Mouse (Mus musculus) hindbrain, postnatal 0 days (tissue): ENCODE results near the gene Rims4. TPM values are rescaled to one million over a fixed set of nuclear protein-coding genes. Genes with fewer than 3 reads are reported as not detected.
A peak's percentile ranks its signal among the peaks of the same experiment; 100 is the strongest.

Experiments
- ATAC-seq: fragments of 200-750 bp; cut with Nextera tagmentation; 2 replicates; pipeline ENCODE4 v1.8.0; 2017; ENCODE audit warnings: mild to moderate bottlenecking, moderate TSS enrichment, moderate library complexity
- DNase-seq: peaks from one replicate; pipeline ENCODE4 v3.0.0-alpha.2; 2015; ENCODE audit warnings: low spot score
- H3K27ac ChIP-seq: fragments of 300-500 bp; sonication (generic); 2 replicates; pipeline ENCODE4 v1.5.1; 2014; ENCODE audit warnings: mild to moderate bottlenecking
- H3K27me3 ChIP-seq: fragments of 300-500 bp; sonication (generic); 2 replicates; pipeline ENCODE4 v1.6.1; 2014; ENCODE audit warnings: low read length, mixed read lengths; ENCODE audit not compliant: insufficient read depth
- H3K36me3 ChIP-seq: fragments of 300-500 bp; sonication (generic); 2 replicates; pipeline ENCODE4 v1.6.1; 2014; ENCODE audit warnings: low read length, mixed read lengths; ENCODE audit not compliant: insufficient read depth
- H3K4me1 ChIP-seq: fragments of 300-500 bp; sonication (generic); 2 replicates; pipeline ENCODE4 v1.6.1; 2014; ENCODE audit warnings: antibody characterized with exemption, low read length, mixed read lengths; ENCODE audit not compliant: insufficient read depth
- H3K4me2 ChIP-seq: fragments of 300-500 bp; sonication (generic); 2 replicates; pipeline ENCODE4 v1.6.1; 2014; ENCODE audit warnings: low read depth, mild to moderate bottlenecking, low read length, moderate library complexity, mixed read lengths
- H3K4me3 ChIP-seq: fragments of 300-500 bp; sonication (generic); 2 replicates; pipeline ENCODE4 v1.5.1; 2014; ENCODE audit warnings: low read length
- H3K9ac ChIP-seq: fragments of 300-500 bp; sonication (generic); replicated peaks from 2 replicates; pipeline ENCODE4 v1.6.1; 2014; ENCODE audit warnings: mild to moderate bottlenecking, low read length, moderate library complexity, mixed read lengths
- H3K9me3 ChIP-seq: fragments of 300-500 bp; sonication (generic); 2 replicates; pipeline ENCODE4 v1.6.1; 2016; ENCODE audit warnings: low read length, mixed read lengths
- CTCF ChIP-seq: IDR thresholded peaks from 2 replicates; pipeline ENCODE4 v1.5.1; 2016; ENCODE audit warnings: antibody characterized with exemption, control low read depth, low read depth
- WGBS: fragments of 180-500 bp; shearing (Covaris S2); extraction: QIAGEN DNeasy Blood & Tissue Kit; methylation state at CpG from one replicate; pipeline ENCODE4 v1.1.7; 2014; 5-methylcytosine and 5-hydroxymethylcytosine counted together
- polyA plus RNA-seq: library from polyadenylated mRNA; unstranded; fragments of >200 nt; fragmentation: Nextera tagmentation; extraction: Ambion mirVana; gene quantifications from 2 replicates; pipeline ENCODE4 v1.2.1, GENCODE M21; 2015
- total RNA-seq: library from RNA; depleted of rRNA; stranded (reverse); fragments of >200 nt; gene quantifications from 2 replicates; pipeline ENCODE4 v1.2.3, GENCODE M21; 2014

The Rims4 gene
- total and polyA plus RNA-seq, 2 experiments from 2014 or later: 19.6 to 76.7 TPM

- no peak overlapping the region for H3K4me2 ChIP-seq
- H3K4me3 ChIP-seq: no peak overlapping the region
- H3K36me3 ChIP-seq: no peaks in the 10 kb centered on the region
- no peaks in the 10 kb centered on the region for H3K9me3 ChIP-seq
- TF ChIP-seq CTCF: no peak
- H3K9ac ChIP-seq: no peak overlapping the region
- no peak overlapping the region for H3K27ac ChIP-seq
- H3K4me1 ChIP-seq: peaks cover 14% of the 10 kb centered on the region
- H3K27me3 ChIP-seq: no peaks in the 10 kb centered on the region
- WGBS: 70% methylated on average over 14 of the region's 14 CpGs
- DNase-seq (peak; percentile 20), ATAC-seq (0 out of 2 replicates have a peak, but pooled peaks have one; percentile 25)
Observed at GRCm38 (mm10) chr2:163911826-163912444, 6.5 kb downstream of the Rims4 start.

DNA sequence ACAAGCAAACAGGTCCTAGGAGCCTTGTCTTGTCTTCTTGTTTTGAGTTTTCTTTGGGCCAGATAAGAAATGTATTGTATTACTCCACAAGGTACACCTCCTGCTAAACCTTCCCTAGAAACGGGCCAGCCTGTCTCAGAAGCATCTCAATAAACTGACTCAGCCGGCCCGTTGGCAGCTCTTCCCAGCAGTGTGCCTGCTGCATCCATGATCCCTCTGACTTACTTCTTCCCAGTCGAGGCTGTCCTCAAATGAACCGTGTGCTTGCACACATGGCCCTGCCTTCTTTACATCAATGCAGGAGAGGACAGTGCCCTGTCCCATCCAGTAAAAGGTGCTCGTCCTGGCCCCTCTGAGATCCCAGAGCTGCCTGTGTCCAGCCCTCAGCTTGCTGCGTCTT, 8.9 kb downstream of the Rims4 start:
- Histone ChIP-seq H3K4me1 (peaks cover 2% of the 10 kb centered on the region; the same call in 1 of the 2 replicates), H3K36me3 (no peaks in the 10 kb centered on the region), H3K9ac (no peak overlapping the region), H3K4me2 (no peak overlapping the region), H3K9me3 (no peaks in the 10 kb centered on the region), H3K4me3 (no peak overlapping the region), H3K27me3 (no peaks in the 10 kb centered on the region), H3K27ac (no peak overlapping the region)
- ATAC-seq (no peak), DNase-seq (no peak)
- TF ChIP-seq CTCF: no peak
- WGBS: 76% methylated on average over 7 of the region's 7 CpGs

DNA sequence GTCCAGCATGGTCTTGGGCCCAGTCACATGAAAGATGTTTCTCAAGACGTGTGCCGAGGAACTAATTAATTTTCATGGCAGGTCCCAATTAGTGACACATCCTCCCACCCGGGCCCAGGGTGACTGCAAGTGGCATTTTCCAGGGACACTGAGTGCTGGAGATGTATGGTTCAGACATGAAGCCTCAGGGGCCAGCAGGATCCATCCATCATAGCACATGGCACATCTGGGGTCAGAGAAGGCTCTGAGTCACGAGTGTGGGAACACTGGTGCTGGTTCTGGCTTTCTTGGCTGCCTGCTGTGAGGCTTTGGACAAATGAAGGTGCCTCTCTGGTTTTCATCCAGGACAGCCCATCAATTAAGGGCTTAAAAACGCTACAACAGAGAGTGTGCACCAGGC, 11.4 kb downstream of the Rims4 start:
- TF ChIP-seq CTCF: no peak
- Histone ChIP-seq H3K9ac (no peak overlapping the region), H3K4me3 (no peak overlapping the region), H3K36me3 (no peaks in the 10 kb centered on the region), H3K4me2 (no peak overlapping the region), H3K27me3 (no peaks in the 10 kb centered on the region), H3K27ac (no peak overlapping the region), H3K4me1 (no peaks in the 10 kb centered on the region), H3K9me3 (no peaks in the 10 kb centered on the region)
- no peak for DNase-seq
- no peak for ATAC-seq
- WGBS: 59% methylated on average over 5 of the region's 5 CpGs

- Histone ChIP-seq H3K4me2 (no peak overlapping the region), H3K27ac (no peak overlapping the region), H3K4me1 (peaks cover 5% of the 10 kb centered on the region; the same call in 1 of the 2 replicates), H3K36me3 (no peaks in the 10 kb centered on the region), H3K4me3 (no peak overlapping the region), H3K27me3 (no peaks in the 10 kb centered on the region), H3K9ac (no peak overlapping the region), H3K9me3 (no peaks in the 10 kb centered on the region)
- DNase-seq: no peak
- WGBS: 65% methylated on average over 4 of the region's 4 CpGs
- no peak for TF ChIP-seq CTCF
- ATAC-seq: no peak
Observed at GRCm38 (mm10) chr2:163904323-163904722, 14.2 kb downstream of the Rims4 start.

- H3K4me1 ChIP-seq: peaks cover 5% of the 10 kb centered on the region; the same call in 1 of the 2 replicates
- ATAC-seq: no peak
- no peaks in the 10 kb centered on the region for H3K27me3 ChIP-seq
- no peak overlapping the region for H3K4me3 ChIP-seq
- H3K4me2 ChIP-seq: no peak overlapping the region
- no peak for DNase-seq
- H3K36me3 ChIP-seq: no peaks in the 10 kb centered on the region
- H3K27ac ChIP-seq: peak overlapping the region; percentile 20; the same call in 1 of the 2 replicates
- no peak overlapping the region for H3K9ac ChIP-seq
- WGBS: 46% methylated on average over 11 of the region's 11 CpGs
- no peak for TF ChIP-seq CTCF
- H3K9me3 ChIP-seq: no peaks in the 10 kb centered on the region
Observed at GRCm38 (mm10) chr2:163903461-163903860, 15.0 kb downstream of the Rims4 start.

GRCm38 (mm10) chr2:163902448-163902847, 16.0 kb downstream of the Rims4 start:
- Histone ChIP-seq H3K9ac (no peak overlapping the region), H3K4me3 (no peak overlapping the region), H3K4me2 (no peak overlapping the region), H3K27me3 (no peaks in the 10 kb centered on the region), H3K4me1 (peaks cover 5% of the 10 kb centered on the region; the same call in 1 of the 2 replicates), H3K27ac (no peak overlapping the region), H3K36me3 (no peaks in the 10 kb centered on the region), H3K9me3 (no peaks in the 10 kb centered on the region)
- 85% methylated on average over 4 of the region's 4 CpGs for WGBS
- ATAC-seq: no peak
- no peak for TF ChIP-seq CTCF
- no peak for DNase-seq

DNA sequence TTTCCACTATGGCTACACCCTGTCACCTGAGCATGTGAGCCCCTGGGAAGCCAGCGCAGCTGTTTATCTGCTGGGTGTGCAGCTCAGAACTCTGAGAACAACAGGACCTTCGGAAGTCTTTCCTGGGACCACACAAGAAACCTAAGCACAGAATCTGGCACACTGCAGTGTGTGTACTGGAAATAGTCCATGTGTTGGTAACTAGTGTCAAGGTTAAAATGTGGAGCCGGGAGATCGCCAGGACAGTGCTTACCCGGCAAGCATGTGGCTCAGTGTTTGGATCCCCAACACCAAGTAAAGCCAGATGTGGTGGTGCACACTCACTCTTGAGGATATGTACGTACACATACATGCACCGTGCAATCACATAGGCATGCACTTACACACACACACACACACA, 17.4 kb downstream of the Rims4 start:
- no peak for ATAC-seq
- H3K4me2 ChIP-seq: no peak overlapping the region
- H3K27me3 ChIP-seq: no peaks in the 10 kb centered on the region
- H3K4me1 ChIP-seq: peaks cover 5% of the 10 kb centered on the region; the same call in 1 of the 2 replicates
- no peak for DNase-seq
- H3K27ac ChIP-seq: no peak overlapping the region
- no peaks in the 10 kb centered on the region for H3K36me3 ChIP-seq
- H3K9ac ChIP-seq: no peak overlapping the region
- H3K9me3 ChIP-seq: no peaks in the 10 kb centered on the region
- TF ChIP-seq CTCF: no peak
- H3K4me3 ChIP-seq: no peak overlapping the region
- 85% methylated on average over 7 of the region's 7 CpGs for WGBS
